Mouse (Mus musculus) 416B (cell line): Measurements from ENCODE around the gene Drg1.
"Not testable (repeated sequence)": the region's sequence is repeated elsewhere in the genome, so short reads cannot be mapped to it uniquely, and the experiment has no call there.

Experiments used
- DNase-seq: peaks from one replicate; pipeline ENCODE4 v3.0.0; 2011; ENCODE audit warnings: low read depth

Gene Drg1

DNA sequence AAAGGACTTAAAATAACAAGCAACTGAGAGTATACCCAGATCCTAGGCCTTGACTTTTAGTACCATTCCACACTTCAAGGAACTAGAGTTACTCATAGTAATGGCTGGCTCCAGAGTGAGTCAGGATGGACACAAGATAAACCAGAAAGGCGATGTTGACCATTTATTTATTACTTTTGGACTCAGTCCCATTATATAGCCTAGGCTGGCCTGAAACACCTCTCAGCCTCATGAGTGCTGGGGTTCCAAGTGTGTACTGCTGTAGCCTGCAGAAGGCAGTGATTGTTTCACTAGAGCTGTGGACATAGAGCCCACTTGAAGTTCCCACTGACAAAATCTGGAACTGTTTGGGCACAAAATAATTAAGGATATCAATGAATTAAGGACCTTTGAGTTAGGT lies 53.7 kb downstream of the Drg1 start:
- no peak for DNase-seq

DNA sequence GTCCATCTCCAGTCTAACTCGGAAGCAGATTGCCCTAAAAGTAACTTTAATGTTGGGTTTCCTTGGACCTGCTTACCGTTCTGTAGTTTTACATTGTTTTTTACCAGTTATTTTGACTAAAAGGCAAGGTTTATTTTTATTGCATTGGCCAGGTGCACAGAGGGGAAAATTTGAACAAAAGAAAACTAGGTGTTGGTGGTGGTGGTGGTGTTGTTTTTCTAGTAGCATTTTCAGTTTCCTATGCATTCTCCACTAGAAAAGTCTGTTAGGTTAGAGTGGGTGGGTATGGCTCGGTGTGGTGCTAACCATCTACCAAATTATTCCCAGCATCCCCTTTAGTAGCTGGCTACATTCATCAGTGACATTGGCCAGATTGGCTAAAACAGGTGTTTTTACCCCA lies 59.4 kb downstream of the Drg1 start:
- no peak for DNase-seq

DNA sequence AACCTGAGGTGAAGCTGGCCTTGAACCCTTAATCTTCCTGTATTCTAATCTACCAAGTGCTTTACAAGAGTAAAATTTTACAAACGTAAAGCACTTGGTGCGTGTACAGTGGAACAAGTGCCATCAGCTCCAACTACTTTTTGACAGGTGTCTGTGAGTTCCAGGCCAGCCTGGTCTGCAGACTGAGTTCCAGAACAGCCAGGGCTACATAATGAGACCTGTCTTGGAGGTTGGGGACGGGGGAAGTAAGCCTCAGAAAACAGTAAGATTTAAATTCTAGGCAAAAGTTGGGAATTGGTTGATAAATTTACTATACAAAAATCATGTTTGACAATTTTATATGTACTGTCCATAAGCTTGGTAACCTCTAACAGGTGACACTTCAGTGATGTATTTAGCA lies 61.0 kb downstream of the Drg1 start:
- no peak for DNase-seq

DNA sequence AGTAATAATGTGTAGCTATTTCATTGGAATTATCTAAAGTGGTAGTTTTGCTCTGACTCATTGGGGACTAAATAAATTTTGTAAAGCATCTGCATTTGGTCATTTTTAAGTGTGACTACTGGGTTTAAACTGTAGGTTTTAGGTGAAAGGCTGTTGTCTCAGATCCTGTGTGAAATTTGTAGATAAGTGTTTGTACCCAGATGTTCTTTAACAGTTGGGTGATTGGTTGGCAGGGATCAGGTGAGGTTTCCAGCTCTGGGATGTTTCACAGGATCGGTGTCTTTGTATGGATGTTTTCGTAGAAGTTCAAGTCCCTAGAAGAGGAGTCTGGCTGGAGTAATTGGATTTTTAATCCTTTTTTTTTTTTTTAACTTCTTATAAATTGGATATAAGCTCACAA lies 62.4 kb downstream of the Drg1 start:
- no peak for DNase-seq

DNA sequence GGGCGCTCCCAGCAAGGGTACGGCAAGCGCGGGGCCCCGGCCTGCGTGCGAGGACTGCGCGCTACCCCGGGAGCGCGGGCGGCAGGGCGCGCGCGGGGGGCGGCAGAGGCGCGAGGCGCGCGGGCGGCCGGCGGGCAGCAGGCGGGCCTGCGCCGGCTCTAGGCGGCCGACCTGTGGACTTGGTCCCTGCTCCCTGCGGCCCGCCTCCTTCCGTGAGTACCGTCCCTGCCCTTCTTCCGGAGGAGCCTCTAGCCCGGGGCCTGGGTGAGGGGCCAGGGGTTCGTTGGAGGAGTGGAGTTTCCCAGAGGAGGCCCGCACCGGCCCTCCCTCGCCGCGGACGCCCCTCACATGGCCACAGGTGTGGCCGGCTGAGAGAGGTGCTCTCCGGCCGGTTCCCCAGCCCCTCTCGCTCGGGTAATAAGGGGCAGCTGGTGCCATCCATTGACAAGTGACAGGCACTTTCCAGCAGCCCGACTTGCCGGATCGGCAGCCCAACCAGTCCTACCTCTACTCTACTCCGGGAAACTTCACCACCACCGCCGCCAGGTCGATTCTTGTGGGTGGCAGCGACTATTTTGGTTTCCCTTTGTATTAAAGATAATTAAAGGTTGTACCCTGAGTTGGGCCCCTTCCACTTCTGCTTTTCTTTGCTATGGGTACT lies 63.3 kb downstream of the Drg1 start:
- peak; percentile 64 for DNase-seq

DNA sequence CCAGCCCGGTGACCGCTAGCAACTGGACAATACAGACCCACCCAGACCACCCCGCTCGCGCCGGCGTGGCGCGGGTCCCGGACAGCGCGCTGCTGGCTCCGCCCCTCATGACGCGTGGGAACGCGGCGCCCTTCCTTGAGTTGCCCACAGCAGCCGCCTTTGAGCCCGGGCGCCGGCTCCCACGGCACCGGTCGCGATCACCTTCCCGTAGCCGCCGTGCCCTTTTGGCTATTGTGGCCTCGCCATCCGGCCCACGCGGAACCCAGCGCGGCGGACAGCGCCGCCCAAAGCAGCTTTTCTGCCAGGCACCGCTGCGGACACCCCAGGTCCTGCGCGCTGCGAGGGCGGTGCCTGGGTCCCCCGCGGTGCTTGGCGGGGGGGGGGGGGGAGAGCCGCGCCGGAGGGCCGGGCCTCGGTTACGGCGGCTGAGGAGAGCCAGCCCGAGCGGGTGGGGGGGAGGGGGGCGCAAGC lies 63.9 kb downstream of the Drg1 start, which contains the start of gene Eif4enif1:
Eif4enif1 (plus strand) TSS at position 162 of the 471 bp plus-strand sequence.
- peak; percentile 94 for DNase-seq

DNA sequence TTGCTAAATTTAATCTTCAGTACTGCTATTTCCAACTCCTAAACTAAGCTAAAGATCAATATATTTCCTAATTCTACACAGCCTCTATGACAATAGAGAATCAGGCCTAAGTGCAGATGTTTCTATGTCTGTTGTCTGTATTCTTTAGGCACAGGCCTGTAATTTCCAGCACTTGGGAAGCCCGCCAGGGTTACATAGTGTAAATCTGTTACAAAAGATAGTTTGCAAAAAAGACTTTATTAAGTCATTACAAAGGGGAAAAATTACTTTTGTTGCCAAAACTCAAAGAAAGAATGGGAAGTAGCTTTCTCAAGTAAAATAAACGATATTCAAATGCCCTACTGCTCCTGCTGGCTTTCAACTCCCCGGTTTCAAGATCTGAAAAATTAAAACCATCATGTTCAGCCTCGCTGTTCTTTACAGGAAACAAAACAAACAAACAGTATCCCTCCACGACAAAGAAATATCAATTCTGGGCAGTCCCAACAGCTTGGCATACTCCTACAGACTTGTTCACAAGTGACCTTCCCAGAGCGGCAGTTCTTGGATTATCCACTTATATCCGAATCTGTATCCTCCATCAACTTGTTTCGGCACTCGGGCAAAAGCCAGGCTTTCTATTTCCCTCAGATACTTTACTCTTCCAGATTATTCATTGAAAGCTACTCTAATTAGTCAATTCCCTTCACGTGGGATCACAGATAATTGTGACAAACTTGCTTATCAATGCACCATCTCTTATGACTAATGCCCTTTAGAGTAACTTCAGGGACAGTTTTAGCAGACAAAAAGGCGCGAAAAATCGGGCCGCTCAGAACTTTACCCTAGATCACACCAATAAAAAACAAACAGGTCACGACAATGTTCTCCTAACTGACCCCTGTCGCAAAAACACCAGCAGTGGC lies 64.6 kb downstream of the Drg1 start:
- DNase-seq = peak; percentile 92

DNA sequence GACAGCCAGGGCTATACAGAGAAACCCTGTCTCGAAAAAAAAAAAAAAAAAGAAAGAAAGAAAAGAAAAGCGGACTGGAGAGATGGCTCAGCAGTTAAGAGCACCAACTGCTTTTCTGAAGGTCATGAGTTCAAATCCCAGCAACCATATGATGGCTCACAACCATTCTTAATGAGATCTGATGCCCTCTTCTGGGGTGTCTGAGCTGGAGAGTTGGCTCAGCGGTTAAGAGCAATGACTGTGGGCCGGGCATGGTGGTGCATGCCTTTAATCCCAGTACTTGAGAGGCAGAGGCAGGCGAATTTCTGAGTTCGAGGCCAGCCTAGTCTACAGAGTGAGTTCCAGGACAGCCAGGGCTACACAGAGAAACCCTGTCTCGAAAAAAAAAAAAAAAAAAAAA lies 65.6 kb downstream of the Drg1 start:
- not testable (repeated sequence) for DNase-seq

DNA sequence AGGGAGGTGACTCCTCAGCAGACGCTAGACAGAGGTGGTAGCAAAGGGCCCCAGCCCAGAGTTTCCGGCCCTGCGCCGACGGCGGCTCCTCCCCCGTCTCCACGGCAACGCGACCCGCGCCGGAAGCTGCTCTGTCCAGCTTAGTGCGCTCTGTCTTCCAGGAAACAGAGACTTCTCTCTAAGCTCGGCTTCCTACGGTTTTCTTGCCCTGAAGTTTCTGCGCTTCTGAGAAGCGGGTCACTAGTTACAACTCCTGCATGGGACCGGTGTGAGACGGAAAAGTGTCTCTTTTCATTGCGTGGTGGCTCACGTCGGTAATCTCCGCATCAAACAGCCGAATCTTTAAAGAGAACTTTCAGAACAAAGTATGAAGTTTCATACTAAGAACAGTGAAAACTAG lies 72.9 kb downstream of the Drg1 start, which contains the start of gene Sfi1:
Sfi1 (minus strand) TSS at position 101 of the 400 bp plus-strand sequence.
- DNase-seq = no peak

DNA sequence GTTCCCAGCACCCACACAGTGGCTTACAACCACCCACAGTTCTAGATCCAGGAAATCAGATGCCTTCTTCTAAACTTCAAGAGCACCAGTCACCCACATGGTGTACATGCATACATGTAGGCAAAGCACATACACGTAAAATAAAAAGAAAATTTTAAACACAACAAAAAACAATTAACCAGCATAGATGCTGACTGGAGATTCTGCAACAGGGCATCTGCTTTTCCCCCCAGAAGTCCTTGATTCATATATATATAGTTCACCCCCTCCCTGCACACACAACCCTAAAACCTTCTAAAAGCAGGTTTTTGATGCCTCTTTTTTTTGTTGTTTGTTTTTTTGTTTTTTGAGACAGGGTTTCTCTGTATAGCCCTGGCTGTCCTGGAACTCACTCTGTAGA lies 83.5 kb downstream of the Drg1 start:
- DNase-seq = not testable (repeated sequence)

DNA sequence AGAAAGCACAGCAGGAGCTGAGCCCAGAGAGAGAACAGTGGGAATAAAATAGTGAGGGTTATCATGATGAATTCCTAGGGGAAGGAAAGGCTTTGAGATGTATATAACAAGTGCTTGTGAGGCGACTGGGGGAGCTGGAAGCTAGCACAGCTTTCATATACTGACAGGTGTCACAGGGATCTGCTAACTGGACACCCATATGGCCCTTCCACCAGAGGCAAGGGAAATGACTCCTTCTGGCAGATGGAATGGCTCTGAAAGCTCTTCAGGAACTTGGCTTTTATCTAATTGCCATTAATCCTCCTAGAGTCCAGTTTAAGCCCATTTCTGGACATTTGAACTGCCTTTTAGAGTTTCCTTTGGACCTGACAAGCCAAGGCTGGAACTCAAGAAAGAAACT lies 84.2 kb downstream of the Drg1 start:
- DNase-seq = not testable (repeated sequence)

DNA sequence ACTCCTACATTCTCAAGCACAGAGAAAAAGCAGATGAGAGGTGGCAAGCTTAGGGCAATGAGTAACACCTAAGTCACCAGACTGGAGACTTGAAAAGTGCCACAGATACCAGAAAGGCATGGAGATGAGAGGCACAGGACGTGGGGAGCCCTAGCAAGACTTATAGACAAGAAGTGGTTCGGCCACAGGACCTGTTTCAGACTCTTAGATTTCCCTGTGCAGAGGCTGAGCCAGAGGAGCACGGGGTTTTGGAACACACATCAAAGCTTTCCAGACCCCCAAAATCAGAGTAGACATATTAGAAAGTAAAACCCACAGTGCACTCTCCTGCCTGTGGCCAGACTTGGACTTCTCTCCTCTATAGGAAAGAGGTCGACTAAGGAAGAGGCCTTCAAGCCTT lies 85.0 kb downstream of the Drg1 start:
- peak; percentile 31 for DNase-seq

DNA sequence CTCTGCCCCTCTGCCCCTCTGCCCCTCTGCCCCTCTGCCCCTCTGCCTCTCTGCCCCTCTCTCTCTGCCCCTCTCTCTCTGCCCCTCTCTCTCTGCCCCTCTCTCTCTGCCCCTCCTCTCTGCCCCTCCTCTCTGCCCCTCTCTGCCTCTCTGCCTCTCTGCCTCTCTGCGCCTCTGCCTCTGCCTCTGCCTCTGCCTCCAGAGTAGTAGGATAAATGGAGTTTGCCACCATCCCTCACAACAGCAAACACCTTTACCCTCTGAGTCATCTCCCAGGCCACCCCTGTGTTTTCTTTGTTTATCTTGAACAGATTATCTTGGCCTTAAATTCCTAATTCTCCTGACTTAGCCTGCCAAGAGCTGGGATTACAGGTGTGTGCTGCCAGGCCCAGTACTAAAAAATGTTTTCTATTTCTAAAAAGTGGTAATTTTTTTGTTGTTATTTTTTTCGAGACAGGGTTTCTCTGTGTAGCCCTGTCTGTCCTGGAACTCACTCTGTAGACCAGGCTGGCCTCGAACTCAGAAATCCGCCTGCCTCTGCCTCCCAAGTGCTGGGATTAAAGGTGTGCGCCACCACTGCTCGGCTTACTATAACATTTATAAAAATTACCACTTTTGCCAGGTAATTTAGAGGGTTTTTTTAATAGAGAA lies 85.6 kb downstream of the Drg1 start:
- not testable (repeated sequence) for DNase-seq

DNA sequence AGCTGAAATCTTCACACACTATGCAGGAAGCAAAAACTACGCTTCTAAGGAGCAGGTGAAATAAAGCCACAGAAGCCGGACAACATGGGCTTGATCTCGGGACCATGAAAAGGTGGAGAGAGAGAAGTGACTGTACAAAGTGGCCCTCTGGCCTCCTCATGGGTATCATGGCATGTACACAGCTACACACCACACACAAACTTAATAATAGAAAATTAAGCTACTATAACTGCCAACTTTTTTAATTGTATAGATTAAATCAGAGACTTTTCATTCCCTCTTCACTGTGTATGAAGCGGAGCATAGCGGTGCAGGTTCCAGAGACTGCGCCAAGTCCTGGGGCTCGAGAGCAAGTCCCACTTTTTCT lies 86.5 kb downstream of the Drg1 start:
- DNase-seq = not testable (repeated sequence)

DNA sequence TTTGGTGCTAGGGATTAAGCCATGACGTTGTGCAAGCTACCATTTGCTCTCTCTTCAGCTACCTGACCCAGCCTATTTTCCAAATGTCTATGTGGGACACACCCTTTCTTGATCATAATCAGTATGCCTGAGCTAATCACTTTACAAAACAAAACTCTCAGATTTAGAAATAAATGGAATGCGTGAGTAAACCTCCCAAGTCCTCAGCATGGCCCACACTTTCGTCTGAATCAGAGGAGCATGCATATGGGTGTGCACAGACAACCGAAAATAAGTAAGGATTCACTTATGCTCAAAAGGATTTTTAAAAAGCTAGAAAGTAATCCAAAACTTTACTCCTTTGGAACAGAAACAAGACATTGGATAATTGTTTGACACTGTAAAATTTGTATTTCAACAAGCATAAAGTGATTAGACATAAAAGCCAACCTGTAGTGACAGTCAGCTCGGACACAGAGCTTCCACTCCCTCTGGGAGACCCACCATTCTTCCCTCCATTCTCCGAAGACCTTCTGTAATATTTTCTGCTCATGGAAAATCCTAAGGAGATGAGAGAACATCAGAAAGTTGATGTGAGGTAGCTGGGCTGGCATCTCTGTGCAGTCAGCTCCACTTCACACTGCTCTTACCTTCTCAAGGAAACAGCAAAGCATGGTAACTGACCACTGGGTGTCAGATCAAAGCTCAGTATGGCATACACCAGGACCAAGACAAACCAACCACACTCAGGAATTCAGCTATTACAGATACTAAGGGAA lies 87.1 kb downstream of the Drg1 start:
- peak; percentile 27 for DNase-seq

DNA sequence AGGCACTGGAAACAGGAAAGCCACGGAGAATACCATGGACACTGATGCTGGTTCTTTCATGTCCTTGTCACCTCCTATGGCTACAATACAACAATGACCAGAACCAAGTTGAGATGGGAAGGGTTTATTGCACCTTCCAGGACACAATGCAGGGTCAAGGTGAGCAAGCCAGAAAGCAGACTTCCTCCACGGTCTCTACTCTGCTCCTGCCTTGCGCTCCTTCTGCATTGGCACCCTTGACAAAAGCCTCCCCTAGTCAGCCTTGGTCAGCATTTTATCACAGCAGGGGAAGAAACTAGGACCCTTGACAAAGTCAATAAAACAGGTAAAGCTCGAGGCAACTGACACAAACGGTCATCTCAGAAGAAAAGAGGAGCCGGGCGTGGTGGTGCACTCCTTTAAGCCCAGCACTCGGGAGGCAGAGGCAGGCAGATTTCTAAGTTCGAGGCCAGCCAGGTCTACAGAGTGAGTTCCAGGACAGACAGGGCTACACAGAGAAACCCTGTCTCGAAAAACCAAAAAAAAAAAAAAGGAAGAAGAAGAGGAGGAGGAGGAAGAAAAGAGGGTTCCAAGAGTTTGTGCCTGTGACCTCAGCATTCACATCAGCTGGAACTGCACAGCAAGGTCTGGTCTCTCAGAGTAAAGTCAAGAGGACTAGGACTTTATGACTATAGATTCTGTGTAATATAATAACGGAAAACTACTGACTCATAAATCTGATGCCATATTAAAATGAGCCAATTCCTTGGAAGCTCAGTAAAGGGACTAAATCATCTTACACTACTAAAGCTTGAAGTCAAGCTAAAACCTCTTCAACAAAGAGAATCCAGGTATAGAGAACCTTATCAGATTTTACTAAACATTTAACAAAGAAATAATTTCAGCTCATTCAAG lies 92.5 kb downstream of the Drg1 start:
- DNase-seq = peak; percentile 24

DNA sequence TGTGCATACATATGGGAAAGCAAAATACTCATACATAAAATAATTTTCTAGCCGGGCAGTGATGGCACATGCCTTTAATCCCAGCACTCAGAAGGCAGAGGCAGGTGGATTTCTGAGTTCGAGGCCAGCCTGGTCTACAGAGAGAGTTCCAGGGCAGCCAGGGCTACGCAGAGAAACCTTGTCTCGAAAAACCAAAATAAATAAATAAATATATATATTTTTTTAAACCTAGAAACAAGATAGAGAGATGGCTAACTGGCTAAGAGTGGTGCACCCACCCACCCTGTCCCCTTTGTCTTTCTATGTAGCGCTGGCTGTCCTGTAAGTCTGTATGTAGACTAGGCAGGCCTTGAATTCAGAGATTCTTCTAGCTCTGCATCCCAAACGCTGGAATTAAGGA lies 93.7 kb downstream of the Drg1 start:
- not testable (repeated sequence) for DNase-seq

DNA sequence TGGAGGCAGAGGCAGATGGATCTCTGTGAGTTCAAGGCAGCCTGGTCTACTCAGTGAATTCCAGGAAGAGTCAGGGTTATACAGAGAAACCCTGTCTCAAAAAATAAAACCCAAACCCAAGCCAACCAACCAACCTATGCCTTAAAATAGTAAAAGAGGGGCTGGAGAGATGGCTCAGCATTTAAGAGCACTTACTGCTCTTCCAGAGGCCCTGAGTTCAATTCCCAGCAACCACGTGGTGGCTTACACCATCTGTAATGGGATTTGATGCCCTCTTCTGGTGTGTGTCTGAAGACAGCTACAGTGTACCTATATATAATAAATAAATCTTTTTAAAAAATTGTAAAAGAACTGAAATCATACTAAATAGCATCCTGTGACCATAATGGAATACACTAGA lies 94.3 kb downstream of the Drg1 start:
- not testable (repeated sequence) for DNase-seq

DNA sequence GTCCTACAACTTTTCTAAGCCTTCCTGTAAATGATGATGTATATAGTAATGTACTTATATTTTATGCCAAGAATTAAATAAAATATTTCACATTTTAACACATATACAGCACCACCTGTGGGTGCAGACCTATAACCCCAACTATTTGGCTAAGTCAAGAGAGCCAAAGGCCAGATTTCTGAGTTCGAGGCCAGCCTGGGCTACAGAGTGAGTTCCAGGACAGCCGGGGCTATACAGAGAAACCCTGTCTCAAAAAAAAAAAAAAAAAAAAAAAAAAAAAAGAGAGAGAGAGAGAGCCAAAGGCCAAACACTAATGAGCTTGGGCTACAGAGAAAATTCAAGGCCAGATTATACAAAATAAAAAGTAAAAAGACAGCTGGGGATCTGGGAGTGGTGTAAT lies 97.2 kb downstream of the Drg1 start:
- DNase-seq = not testable (repeated sequence)

DNA sequence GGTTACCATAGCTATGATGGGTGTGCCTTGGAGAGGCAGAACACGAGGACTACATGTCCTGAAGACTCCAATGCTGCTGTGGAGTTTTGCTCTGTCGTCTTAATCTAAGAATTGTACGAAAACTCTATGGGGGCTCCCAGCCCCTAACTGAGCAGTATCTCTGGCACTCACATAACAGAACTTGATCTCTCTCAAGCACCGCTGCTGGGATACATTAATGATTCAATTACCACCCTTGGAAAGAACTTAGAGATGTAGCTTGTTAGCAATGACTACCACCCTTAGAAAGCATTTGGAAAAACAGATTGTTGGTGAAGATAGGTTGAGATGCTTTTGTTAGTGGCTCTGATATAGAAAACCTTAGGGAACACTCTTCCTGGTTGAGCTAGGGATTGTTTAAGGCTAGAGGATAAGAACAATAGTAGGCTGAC lies 98.6 kb downstream of the Drg1 start:
- DNase-seq = peak; percentile 26

DNA sequence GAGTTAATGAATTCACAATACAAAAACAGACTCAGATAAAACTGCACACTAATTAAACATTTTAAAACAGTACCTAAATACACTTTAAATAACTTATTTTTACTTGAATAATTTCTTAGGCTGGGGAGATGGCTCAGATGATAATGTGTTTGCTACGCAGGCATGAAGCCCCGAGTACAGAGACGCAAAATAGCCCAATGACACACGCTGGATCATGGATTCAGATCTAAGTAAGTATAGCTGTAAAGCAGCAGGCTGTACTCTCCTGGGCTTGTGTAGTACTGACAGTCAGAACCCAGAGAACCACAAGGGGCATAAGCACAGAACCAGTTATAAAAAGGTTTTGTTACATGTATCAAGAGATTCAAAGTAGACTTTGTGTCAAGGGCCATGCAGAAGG lies 99.1 kb downstream of the Drg1 start:
- not testable (repeated sequence) for DNase-seq
